Mouse (Mus musculus): ENCODE data around the gene Gcnt2.
"Not testable (repeated sequence)": the region's sequence is repeated elsewhere in the genome, so short reads cannot be mapped to it uniquely, and the experiment has no call there.

The Gcnt2 gene

GRCm38 (mm10) chr13:40868844-40869587 is 9.5 kb downstream of the Gcnt2 start:
- peak; percentile 20 to 23 for DNase-seq (ENCODE audit: low read depth in 1 of 2, low spot score in 2 of 2)

GRCm38 (mm10) chr13:40874021-40874420 is 14.5 kb downstream of the Gcnt2 start:
- no peak for DNase-seq (ENCODE audit: low read depth in 1 of 2, low spot score in 2 of 2)

GRCm38 (mm10) chr13:40875415-40875814 is 15.9 kb downstream of the Gcnt2 start:
- no peak for DNase-seq (ENCODE audit: low read depth in 1 of 2, low spot score in 2 of 2)

- DNase-seq (ENCODE audit: low read depth in 1 of 2, low spot score in 2 of 2): no peak
These were observed 18.0 kb downstream of the Gcnt2 start for GRCm38 (mm10) chr13:40877589-40877988.

GRCm38 (mm10) chr13:40880557-40880956 is 21.0 kb downstream of the Gcnt2 start:
- DNase-seq (ENCODE audit: low read depth in 1 of 2, low spot score in 2 of 2): no peak

- no peak for DNase-seq (ENCODE audit: low read depth in 1 of 2, low spot score in 2 of 2)
These were observed 23.1 kb downstream of the Gcnt2 start for GRCm38 (mm10) chr13:40882606-40883005.

- no peak for DNase-seq (ENCODE audit: low read depth in 1 of 2, low spot score in 2 of 2)
These were observed 24.3 kb downstream of the Gcnt2 start for GRCm38 (mm10) chr13:40883903-40884302.

- no peak for DNase-seq (ENCODE audit: low read depth in 1 of 2, low spot score in 2 of 2)
These were observed 25.3 kb downstream of the Gcnt2 start for GRCm38 (mm10) chr13:40884878-40885277.

GRCm38 (mm10) chr13:40885935-40886642 is 26.5 kb downstream of the Gcnt2 start:
- no peak for DNase-seq (ENCODE audit: low read depth in 1 of 2, low spot score in 2 of 2)

GRCm38 (mm10) chr13:40886643-40887381 is 27.3 kb downstream of the Gcnt2 start:
- DNase-seq (ENCODE audit: low read depth in 1 of 2, low spot score in 2 of 2): no peak

- DNase-seq (ENCODE audit: low read depth in 1 of 2, low spot score in 2 of 2): no peak
These were observed 31.0 kb downstream of the Gcnt2 start for GRCm38 (mm10) chr13:40890595-40890994.

GRCm38 (mm10) chr13:40891369-40891768 is 31.8 kb downstream of the Gcnt2 start:
- DNase-seq (ENCODE audit: low read depth in 1 of 2, low spot score in 2 of 2): not testable (repeated sequence)

- no peak for DNase-seq (ENCODE audit: low read depth in 1 of 2, low spot score in 2 of 2)
These were observed 32.5 kb downstream of the Gcnt2 start for GRCm38 (mm10) chr13:40892043-40892442.

- no peak for DNase-seq (ENCODE audit: low read depth in 1 of 2, low spot score in 2 of 2)
These were observed 33.0 kb downstream of the Gcnt2 start for GRCm38 (mm10) chr13:40892547-40892946.

GRCm38 (mm10) chr13:40893573-40893972 is 34.0 kb downstream of the Gcnt2 start:
- no peak for DNase-seq (ENCODE audit: low read depth in 1 of 2, low spot score in 2 of 2)

GRCm38 (mm10) chr13:40898049-40898690 is 38.6 kb downstream of the Gcnt2 start:
- not testable (repeated sequence) for DNase-seq (ENCODE audit: low read depth in 1 of 2, low spot score in 2 of 2)

- DNase-seq (ENCODE audit: low read depth in 1 of 2, low spot score in 2 of 2): no peak
These were observed 39.1 kb downstream of the Gcnt2 start for GRCm38 (mm10) chr13:40898698-40899097.

- no peak for DNase-seq (ENCODE audit: low read depth in 1 of 2, low spot score in 2 of 2)
These were observed 39.9 kb downstream of the Gcnt2 start for GRCm38 (mm10) chr13:40899349-40899993.

GRCm38 (mm10) chr13:40899994-40900970 is 40.7 kb downstream of the Gcnt2 start:
- no peak for DNase-seq (ENCODE audit: low read depth in 1 of 2, low spot score in 2 of 2)

- DNase-seq (ENCODE audit: low read depth in 1 of 2, low spot score in 2 of 2): no peak
These were observed 41.7 kb downstream of the Gcnt2 start for GRCm38 (mm10) chr13:40901263-40901662.

Data from monocyte, adult 2 months (primary cell).